Mouse (Mus musculus) right cerebral cortex, postnatal 10 days (tissue): ENCODE measurements at regions not wholly inside any gene's neighbourhood (a gene's known extent, or its start where the extent isn't known, plus 50 kb on each side); places are given as distances from the start of the nearest gene placed in this dataset.
"Not testable (repeated sequence)": the region's sequence is repeated elsewhere in the genome, so short reads cannot be mapped to it uniquely, and the experiment has no call there.

Experiments used
- DNase-seq, 2 experiments: peaks; one replicate each; pipeline ENCODE4 v3.0.0; 2021; ENCODE audit warnings: low spot score in 2 of 2

GRCm38 (mm10) chr4:51868250-51868649 is 570.8 kb upstream of the Smc2 start:
- no peak for DNase-seq

- DNase-seq = not testable (repeated sequence)
Measured at GRCm38 (mm10) chr4:51868716-51869115, 570.3 kb upstream of the Smc2 start.

- peak in 1 of 2 experiments; percentile 39 for DNase-seq
Measured at GRCm38 (mm10) chr4:51885460-51885859, 553.6 kb upstream of the Smc2 start.

GRCm38 (mm10) chr4:51889280-51889679 is 549.8 kb upstream of the Smc2 start:
- no peak for DNase-seq

- DNase-seq = no peak
Measured at GRCm38 (mm10) chr4:51928245-51928644, 510.8 kb upstream of the Smc2 start.

GRCm38 (mm10) chr4:51969751-51970150 is 469.3 kb upstream of the Smc2 start:
- no peak for DNase-seq

- DNase-seq = peak; percentile 52 to 62
Measured at GRCm38 (mm10) chr4:51978962-51979361, 460.1 kb upstream of the Smc2 start.

GRCm38 (mm10) chr4:51992482-51992881 is 446.6 kb upstream of the Smc2 start:
- DNase-seq = no peak

GRCm38 (mm10) chr4:52036765-52037353 is 402.2 kb upstream of the Smc2 start:
- DNase-seq = no peak

- no peak for DNase-seq
Measured at GRCm38 (mm10) chr4:52043404-52043803, 395.6 kb upstream of the Smc2 start.

- no peak for DNase-seq
Measured at GRCm38 (mm10) chr4:52050948-52051347, 388.1 kb upstream of the Smc2 start.

- DNase-seq = no peak
Measured at GRCm38 (mm10) chr4:52056031-52056430, 383.0 kb upstream of the Smc2 start.

GRCm38 (mm10) chr4:52060031-52060430 is 379.0 kb upstream of the Smc2 start:
- DNase-seq = no peak

- DNase-seq = no peak
Measured at GRCm38 (mm10) chr4:52099187-52099586, 339.9 kb upstream of the Smc2 start.

GRCm38 (mm10) chr4:52105887-52106286 is 333.2 kb upstream of the Smc2 start:
- no peak for DNase-seq

GRCm38 (mm10) chr4:52117765-52118290 is 321.2 kb upstream of the Smc2 start:
- DNase-seq = no peak

- no peak for DNase-seq
Measured at GRCm38 (mm10) chr4:52118439-52119072, 320.5 kb upstream of the Smc2 start.

GRCm38 (mm10) chr4:52152565-52153164 is 286.4 kb upstream of the Smc2 start:
- DNase-seq = peak; percentile 31 to 32

GRCm38 (mm10) chr4:52176240-52176639 is 262.8 kb upstream of the Smc2 start:
- DNase-seq = no peak

GRCm38 (mm10) chr4:52197777-52198176 is 241.3 kb upstream of the Smc2 start:
- DNase-seq = no peak

GRCm38 (mm10) chr4:52210601-52211000 is 228.4 kb upstream of the Smc2 start:
- DNase-seq = no peak

GRCm38 (mm10) chr4:52211022-52211421 is 228.0 kb upstream of the Smc2 start:
- DNase-seq = peak in 1 of 2 experiments; percentile 24

GRCm38 (mm10) chr4:52213363-52213762 is 225.7 kb upstream of the Smc2 start:
- peak in 1 of 2 experiments; percentile 25 for DNase-seq
